Mouse (Mus musculus) kidney, postnatal 25 days (tissue): ENCODE results near the gene Atp10a.
A peak's percentile ranks its signal among the peaks of the same experiment; 100 is the strongest.
"Not testable (repeated sequence)": the region's sequence is repeated elsewhere in the genome, so short reads cannot be mapped to it uniquely, and the experiment has no call there.

Experiments used
- DNase-seq, 2 experiments: peaks; one replicate each; pipeline ENCODE4 v3.0.0; 2021; ENCODE audit warnings: mixed read lengths in 2 of 2

Atp10a gene

GRCm38 (mm10) chr7:58800916-58801315 lies 144.9 kb downstream of the Atp10a start:
- DNase-seq, result no peak

- DNase-seq, result no peak
Measured at GRCm38 (mm10) chr7:58801791-58802190, 145.8 kb downstream of the Atp10a start.

DNA sequence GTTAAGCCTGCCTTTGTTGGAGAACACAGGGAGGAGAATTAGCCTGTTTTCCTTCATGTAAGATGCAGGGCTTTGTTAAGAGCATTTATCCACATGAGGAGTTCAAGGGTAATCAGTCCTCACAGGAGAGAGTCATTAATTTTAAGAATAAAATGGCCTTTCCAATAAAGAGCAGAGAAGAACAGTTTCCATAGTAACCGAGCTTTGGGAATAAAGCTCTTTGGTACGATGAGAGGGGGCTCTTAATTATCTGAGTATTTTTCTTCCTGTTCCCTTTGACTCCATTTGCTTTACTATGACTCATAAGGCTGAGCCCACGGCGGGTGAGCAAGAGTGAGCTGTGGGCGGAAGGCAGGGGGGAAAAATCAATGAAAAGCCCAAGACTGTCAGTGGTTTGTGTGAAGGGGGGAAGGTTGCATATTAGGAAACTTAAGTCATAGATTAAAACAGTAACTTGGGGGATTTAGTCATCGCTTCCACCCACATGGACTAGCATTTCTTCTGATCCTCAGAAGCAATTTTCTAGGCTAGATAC lies 166.2 kb downstream of the Atp10a start:
- no peak for DNase-seq

- DNase-seq, result no peak
Measured at GRCm38 (mm10) chr7:58824686-58825085, 168.7 kb downstream of the Atp10a start.

- DNase-seq, result no peak
Measured at GRCm38 (mm10) chr7:58829111-58829510, 173.1 kb downstream of the Atp10a start.

DNA sequence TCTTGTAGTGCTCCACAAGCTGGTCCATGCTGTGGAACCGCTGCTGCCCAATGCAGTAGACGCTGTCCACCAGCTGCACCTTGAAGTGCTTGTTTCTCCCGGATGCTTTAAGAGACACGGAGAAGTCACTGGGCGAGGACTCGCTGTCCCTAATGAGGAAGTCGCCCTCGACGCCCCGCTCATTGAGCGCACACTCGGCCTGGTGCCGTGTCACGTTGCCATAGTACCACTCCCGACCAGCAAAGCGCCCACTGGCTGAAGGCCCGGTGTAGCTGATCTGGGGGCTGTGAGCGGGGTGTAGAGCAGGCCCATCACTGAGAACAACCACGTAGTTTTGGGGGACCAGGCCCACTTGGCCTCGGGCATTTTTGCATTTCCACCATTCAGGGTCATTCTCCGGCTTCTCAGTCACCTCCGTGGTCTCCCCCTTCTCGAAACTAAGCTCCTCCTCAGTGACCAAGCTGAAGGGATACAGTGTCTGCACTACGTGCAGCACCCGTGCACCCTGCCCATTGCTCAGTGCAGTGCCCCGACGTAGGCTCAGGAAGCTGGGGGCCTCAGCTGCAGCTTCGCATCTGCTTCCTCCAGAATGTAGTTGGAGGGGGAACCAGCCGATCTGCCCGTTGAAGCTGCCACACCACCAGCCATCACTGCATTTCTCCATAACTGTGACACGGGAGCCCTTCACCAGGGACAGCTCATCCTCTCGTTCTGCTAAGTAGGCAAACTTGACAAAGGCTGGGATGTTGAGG lies 181.1 kb downstream of the Atp10a start:
- DNase-seq, result not testable (repeated sequence)

DNA sequence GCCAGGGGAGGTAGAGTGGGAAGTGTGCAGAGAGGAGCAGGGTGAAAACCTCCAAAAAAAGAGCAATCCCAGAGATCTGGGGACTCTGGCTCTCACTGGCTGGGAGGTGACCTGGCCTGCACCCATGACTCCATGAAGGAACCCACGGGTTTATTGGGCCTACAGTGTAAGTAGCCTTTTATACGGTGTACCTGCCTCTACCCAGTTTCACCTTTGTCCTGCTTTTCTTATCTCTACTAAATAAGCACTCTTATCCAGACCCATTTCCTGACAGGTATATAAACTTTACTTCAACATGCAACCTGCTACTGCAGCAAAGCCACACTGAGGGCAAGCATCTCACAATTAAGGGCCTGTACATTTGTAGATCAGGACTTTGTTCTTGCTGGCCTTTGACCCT lies 184.4 kb downstream of the Atp10a start:
- no peak for DNase-seq

DNA sequence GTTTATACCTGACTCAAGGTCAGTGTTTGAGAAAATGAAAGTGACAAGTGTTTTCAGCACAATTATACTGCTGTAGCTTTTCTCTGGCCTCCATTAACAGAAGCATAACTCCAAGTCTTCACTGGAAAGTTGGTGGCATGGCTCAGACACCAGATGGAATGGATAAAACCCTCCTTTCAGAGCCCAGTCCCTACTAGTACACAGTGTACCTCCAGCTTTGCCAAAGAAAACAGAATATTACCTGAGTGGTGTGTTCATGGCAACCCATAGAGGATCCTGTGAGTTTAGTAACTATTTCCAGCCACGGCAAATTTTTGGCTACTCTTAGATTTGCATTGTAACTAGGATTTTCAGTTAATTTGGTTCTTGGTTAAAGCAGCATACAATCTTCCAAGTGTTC lies 185.1 kb downstream of the Atp10a start:
- DNase-seq, result no peak

DNA sequence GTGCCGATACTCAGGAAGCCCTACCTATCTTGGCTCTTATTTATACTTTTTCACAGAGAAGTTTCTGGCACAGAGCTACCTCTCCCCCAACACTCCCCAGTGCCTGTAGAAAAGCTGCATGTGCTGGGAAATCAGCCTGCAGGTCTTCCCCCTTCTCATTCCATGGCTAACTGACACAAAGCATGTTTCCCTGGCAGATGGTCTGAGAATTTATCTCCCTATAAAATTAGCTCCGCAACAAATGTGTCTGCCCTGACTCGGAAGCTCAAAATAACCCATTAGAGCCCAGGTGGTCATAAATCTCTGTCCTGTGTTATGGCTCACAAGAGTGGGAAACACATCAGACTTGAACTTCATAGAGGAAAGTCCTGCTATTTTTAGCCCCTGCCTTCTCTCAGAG lies 186.9 kb downstream of the Atp10a start:
- no peak for DNase-seq

DNA sequence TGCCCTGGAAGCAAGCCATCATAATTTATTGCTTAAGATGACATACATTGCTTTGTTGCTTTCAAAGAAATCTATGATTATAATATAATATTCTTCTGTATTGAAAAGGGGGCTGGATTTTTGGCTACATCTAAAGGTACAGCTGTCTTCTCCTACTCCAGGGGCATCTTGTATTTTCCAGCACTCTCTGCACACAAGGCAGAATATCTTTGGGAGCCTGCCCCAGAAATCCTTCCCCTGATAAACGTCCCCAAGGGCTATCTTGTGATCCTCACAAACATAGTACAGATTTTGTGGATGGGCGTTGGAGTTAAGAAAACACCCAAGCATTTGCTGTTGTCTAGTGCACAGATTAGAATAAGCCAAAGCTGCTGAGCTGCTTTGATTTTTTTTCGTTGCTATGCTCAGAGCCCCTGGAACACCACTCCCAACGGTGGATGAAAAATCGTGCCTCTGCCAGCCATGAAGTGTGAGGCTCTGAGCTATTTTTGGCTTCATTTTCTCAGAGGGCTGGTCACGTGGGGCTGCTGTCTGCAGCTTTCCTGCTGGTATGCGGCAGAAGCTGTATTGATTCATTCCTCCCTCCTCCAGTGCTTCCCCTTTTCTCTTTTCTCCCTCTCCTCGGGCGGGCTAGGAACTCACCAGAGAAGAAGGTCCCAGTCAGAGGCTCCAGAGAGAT lies 187.9 kb downstream of the Atp10a start:
- DNase-seq, result peak; percentile 59 to 66

- DNase-seq, result no peak
Measured at GRCm38 (mm10) chr7:58844449-58844848, 188.5 kb downstream of the Atp10a start.

GRCm38 (mm10) chr7:58858921-58859320 lies 203.0 kb downstream of the Atp10a start:
- no peak for DNase-seq

DNA sequence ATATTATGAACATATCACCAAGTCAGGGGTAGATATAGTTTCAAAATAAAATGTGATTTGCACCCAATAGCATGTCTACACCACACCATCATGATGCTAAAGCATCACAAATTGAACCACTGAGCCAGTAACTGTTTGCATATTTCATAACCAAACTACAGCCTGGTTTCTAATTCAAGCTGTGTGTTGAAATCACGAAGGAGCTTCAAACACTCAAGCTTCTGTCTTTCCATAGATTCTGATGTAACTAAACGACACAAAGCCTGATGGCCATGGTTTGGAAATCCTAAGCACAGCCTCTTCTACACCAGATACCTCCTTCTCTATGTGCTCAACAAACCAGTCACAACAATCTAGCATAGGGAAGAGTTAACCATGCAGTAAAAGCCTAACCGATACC lies 207.2 kb downstream of the Atp10a start:
- no peak for DNase-seq

- no peak for DNase-seq
Measured at GRCm38 (mm10) chr7:58866865-58867614, 211.1 kb downstream of the Atp10a start.

DNA sequence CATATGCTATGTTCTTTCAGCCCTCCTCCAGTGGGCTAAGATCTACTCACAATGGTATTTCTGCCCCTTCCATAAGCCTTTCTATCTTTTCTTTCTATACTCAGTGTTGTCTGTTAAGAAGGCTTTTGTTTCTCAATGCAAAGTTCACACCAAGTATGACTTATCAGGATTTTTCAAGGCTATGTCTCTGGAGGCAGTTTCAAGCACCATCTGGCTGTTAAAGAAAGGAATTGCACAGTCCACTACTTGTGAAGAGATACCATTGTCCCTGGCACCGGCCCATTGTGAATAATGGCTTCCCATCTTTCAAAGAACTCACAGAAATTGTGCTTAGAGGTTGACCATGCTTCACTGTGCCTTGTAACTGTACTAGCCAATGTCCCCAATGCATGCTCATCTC lies 214.7 kb downstream of the Atp10a start:
- DNase-seq, result no peak

DNA sequence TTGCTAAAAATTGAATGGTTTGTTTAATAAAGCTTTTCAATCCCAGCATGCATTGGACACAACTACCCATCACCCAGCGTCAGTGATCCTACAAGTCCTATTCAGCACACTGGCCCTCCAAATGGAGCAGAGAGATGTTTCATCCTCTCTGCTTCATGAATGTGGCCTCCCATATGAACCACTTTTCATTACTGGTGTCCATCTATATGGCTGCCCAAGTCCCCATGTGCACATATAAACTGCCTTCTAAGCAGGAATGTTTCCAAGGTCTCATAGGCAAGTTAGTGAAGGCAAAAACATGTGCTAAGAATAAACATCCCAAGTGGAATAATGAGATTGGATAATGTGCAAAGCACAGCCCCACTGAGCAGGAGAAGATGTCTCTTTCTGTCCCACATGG lies 217.7 kb downstream of the Atp10a start:
- DNase-seq, result no peak
